In genomic region chr6:52214271-52214670, GRCm38 (mm10) we compare ENCODE assay signal across 16 mouse cellular contexts. TPM values are rescaled to one million over a fixed set of nuclear protein-coding genes. Genes with fewer than 3 reads are reported as not detected.
DNase-seq lines count a peak whose midpoint lies in the region; ATAC-seq and TF ChIP-seq lines count a peak whose summit lies in the region.
"Had no signal": no experiment of that assay in that cellular context is flagged by ENCODE, and none has a peak within 500 bp of the region (broad histone marks: within the 10 kb centered on the region; RNA-seq: fewer than 3 reads in every experiment).

No protein-coding gene starts in this region.

- H3K36me3 ChIP-seq in lung, embryonic 14.5 days (ENCODE audit: insufficient read depth): no peaks in the 10 kb centered on the region
- H3K36me3 ChIP-seq in neural tube, embryonic 15.5 days: no peaks in the 10 kb centered on the region

- peaks cover 98% of the 10 kb centered on the region for H3K27me3 ChIP-seq in lung, embryonic 14.5 days (ENCODE audit: insufficient read depth, low read length)
- H3K27me3 ChIP-seq in neural tube, embryonic 15.5 days (replicated peaks): no peaks in the 10 kb centered on the region

- no peak overlapping the region for H3K4me3 ChIP-seq in lung, embryonic 14.5 days (ENCODE audit: low read depth, low read length)
- no peak overlapping the region for H3K4me3 ChIP-seq in lung, adult 2 months (replicated peaks; ENCODE audit: extremely low read depth, low read depth, low read length)
- peak overlapping the region; percentile 81 for H3K4me3 ChIP-seq in neural tube, embryonic 15.5 days (replicated peaks)

- no peak for ATAC-seq in lung, embryonic 14.5 days (ENCODE audit: insufficient read depth)
- ATAC-seq in neural tube, embryonic 15.5 days (ENCODE audit: low FRiP score): no peak
- ATAC-seq: hindbrain, embryonic 16.5 days had no signal

- TF ChIP-seq CTCF in lung, embryonic 14.5 days (IDR thresholded peaks at IDR 0.05; ENCODE audit: low read depth): no peak
- TF ChIP-seq CTCF in lung, adult 2 months (IDR thresholded peaks at IDR 0.05; ENCODE audit: insufficient read depth, low read length): no peak

- no peaks in the 10 kb centered on the region for H3K4me1 ChIP-seq in lung, embryonic 14.5 days (ENCODE audit: insufficient read depth)
- H3K4me1 ChIP-seq in lung, adult 2 months (ENCODE audit: control insufficient read depth, insufficient read depth, low read length): peaks cover 12% of the 10 kb centered on the region
- peaks cover 57% of the 10 kb centered on the region for H3K4me1 ChIP-seq in neural tube, embryonic 15.5 days

- no peak overlapping the region for H3K9ac ChIP-seq in lung, embryonic 14.5 days
- peak overlapping the region; percentile 99 for H3K9ac ChIP-seq in neural tube, embryonic 15.5 days (replicated peaks)

- H3K27ac ChIP-seq in lung, embryonic 14.5 days (ENCODE audit: low read depth): no peak overlapping the region
- H3K27ac ChIP-seq in neural tube, embryonic 15.5 days (replicated peaks): peak overlapping the region; percentile 100

- no peaks in the 10 kb centered on the region for H3K9me3 ChIP-seq in lung, embryonic 14.5 days (ENCODE audit: low read depth, low read length)
- no peaks in the 10 kb centered on the region for H3K9me3 ChIP-seq in neural tube, embryonic 15.5 days (replicated peaks)

- WGBS in lung, embryonic 14.5 days: 32% methylated on average over 5 of the region's 5 CpGs
- WGBS in lung, adult 2 months: 38% methylated on average over 5 of the region's 5 CpGs
- WGBS in neural tube, embryonic 15.5 days: 8% methylated on average over 5 of the region's 5 CpGs

- H3K4me2 ChIP-seq in lung, embryonic 14.5 days: peak overlapping the region; percentile 87; the same call in 1 of the 2 replicates
- peak overlapping the region; percentile 85 for H3K4me2 ChIP-seq in neural tube, embryonic 15.5 days

- TF ChIP-seq POLR2A in lung, adult 2 months (IDR thresholded peaks at IDR 0.05; ENCODE audit: borderline replicate concordance, extremely low read depth, low read depth, low read length): no peak

- DNase-seq in lung, embryonic 14.5 days: peak; percentile 44
- DNase-seq in lung, adult 2 months: no peak
- DNase-seq in kidney, adult 18-20 months: peak; percentile 46
- DNase-seq in kidney, postnatal 25 days: peak; percentile 40 to 45
- DNase-seq in natural killer cell, adult 2 months (ENCODE audit: low spot score in 2 of 2): no peak
- no peak for DNase-seq in frontal cortex, postnatal 25 days (ENCODE audit: low spot score in 2 of 2)
- DNase-seq: adrenal gland, adult 2 months; heart, postnatal 10 days; layer of hippocampus, adult 9-11 months; left cerebral cortex, postnatal 4 days; thymus, adult 2 months had no signal

RNA-seq across cellular contexts. Expression of gene Gm28308, which starts 1.1 kb away (rescaled TPM):
- not detected in 2 replicates for polyA plus RNA-seq in lung, embryonic 14.5 days (2014; fragmentation: Nextera tagmentation; extraction: Ambion mirVana)
- polyA plus RNA-seq in lung, adult 2 months (2012; rRNA removed): 0.37 and 0.39 TPM in 2 replicates
- polyA plus RNA-seq in neural tube, embryonic 15.5 days (2015; fragmentation: Nextera tagmentation; extraction: Ambion mirVana): not detected in 2 replicates
- polyA plus RNA-seq: hindbrain, embryonic 16.5 days; lung, embryonic 16.5 days; spleen, adult 2 months had no signal

RNA-seq across cellular contexts. Expression of gene Hoxa3, which starts 1.1 kb away (rescaled TPM):
- polyA plus RNA-seq in lung, embryonic 14.5 days (2014; fragmentation: Nextera tagmentation; extraction: Ambion mirVana): 10.3 and 11.3 TPM in 2 replicates
- polyA plus RNA-seq in lung, adult 2 months (2012; rRNA removed): 12.8 and 13.4 TPM in 2 replicates
- polyA plus RNA-seq in neural tube, embryonic 15.5 days (2015; fragmentation: Nextera tagmentation; extraction: Ambion mirVana): 10.7 and 14.6 TPM in 2 replicates

RNA-seq across cellular contexts. Expression of gene Hoxa6, which starts 5.7 kb away (rescaled TPM):
- polyA plus RNA-seq in lung, embryonic 14.5 days (2014; fragmentation: Nextera tagmentation; extraction: Ambion mirVana): 4.0 and 5.1 TPM in 2 replicates
- 1.7 and 2.3 TPM in 2 replicates for polyA plus RNA-seq in lung, adult 2 months (2012; rRNA removed)
- 10.3 and 15.0 TPM in 2 replicates for polyA plus RNA-seq in neural tube, embryonic 15.5 days (2015; fragmentation: Nextera tagmentation; extraction: Ambion mirVana)
- polyA plus RNA-seq: embryonic facial prominence, embryonic 11.5 days; spleen, adult 2 months had no signal

RNA-seq across cellular contexts. Expression of gene Hoxa7, which starts 7.4 kb away (rescaled TPM):
- 5.8 and 7.4 TPM in 2 replicates for polyA plus RNA-seq in lung, embryonic 14.5 days (2014; fragmentation: Nextera tagmentation; extraction: Ambion mirVana)
- 6.6 and 8.3 TPM in 2 replicates for polyA plus RNA-seq in lung, adult 2 months (2012; rRNA removed)
- 86.8 and 109 TPM in 2 replicates for polyA plus RNA-seq in neural tube, embryonic 15.5 days (2015; fragmentation: Nextera tagmentation; extraction: Ambion mirVana)

RNA-seq across cellular contexts. Expression of gene Hoxa5, which starts 9.9 kb away (rescaled TPM):
- 58.3 and 58.5 TPM in 2 replicates for polyA plus RNA-seq in lung, embryonic 14.5 days (2014; fragmentation: Nextera tagmentation; extraction: Ambion mirVana)
- polyA plus RNA-seq in lung, adult 2 months (2012; rRNA removed): 29.1 and 46.9 TPM in 2 replicates
- polyA plus RNA-seq in neural tube, embryonic 15.5 days (2015; fragmentation: Nextera tagmentation; extraction: Ambion mirVana): 26.8 and 73.9 TPM in 2 replicates

Comparison
In these comparisons a context has a peak if more than half of its experiments do, and no peak if none do; other contexts are left out.
1. DNase-seq: peak in lung, embryonic 14.5 days (single experiment), kidney, adult 18-20 months (single experiment) and kidney, postnatal 25 days (2 of 2); none in lung, adult 2 months (single experiment), natural killer cell, adult 2 months (0 of 2) and frontal cortex, postnatal 25 days (0 of 2).